Mouse (Mus musculus) spleen, adult 18-20 months (tissue): Measurements from ENCODE around the gene Sh2d5.
A peak's percentile ranks its signal among the peaks of the same experiment; 100 is the strongest.

Source experiments
- DNase-seq, 2 experiments: peaks; one replicate each; pipeline ENCODE4 v3.0.0; 2022; ENCODE audit warnings: mixed read lengths in 2 of 2

Sh2d5 gene

GRCm38 (mm10) chr4:138250088-138250960, at the start of gene Sh2d5, which contains the start of gene Kif17:
Gene Sh2d5 (plus strand): TSS chr4:138250403.
Gene Kif17 (plus strand): TSS chr4:138250435.
- DNase-seq = peak; percentile 75 to 82

- DNase-seq = no peak
Measured at GRCm38 (mm10) chr4:138200769-138201168, 49.4 kb upstream of the Sh2d5 start.

- no peak for DNase-seq
Measured at GRCm38 (mm10) chr4:138201696-138202095, 48.5 kb upstream of the Sh2d5 start.

- no peak for DNase-seq
Measured at GRCm38 (mm10) chr4:138210116-138210515, 40.1 kb upstream of the Sh2d5 start.

GRCm38 (mm10) chr4:138213861-138214260, 36.3 kb upstream of the Sh2d5 start:
- DNase-seq = no peak

GRCm38 (mm10) chr4:138215671-138216199, 34.5 kb upstream of the Sh2d5 start:
- DNase-seq = no peak

- DNase-seq = peak; percentile 69 to 84
Measured at GRCm38 (mm10) chr4:138216200-138216890, 33.9 kb upstream of the Sh2d5 start, which contains the start of gene Hp1bp3. Gene Hp1bp3 (plus strand): TSS chr4:138216296.

GRCm38 (mm10) chr4:138216891-138217392, 33.3 kb upstream of the Sh2d5 start:
- peak; percentile 96 to 97 for DNase-seq

- DNase-seq = peak in 1 of 2 experiments; percentile 49
Measured at GRCm38 (mm10) chr4:138217441-138217840, 32.8 kb upstream of the Sh2d5 start.

- DNase-seq = no peak
Measured at GRCm38 (mm10) chr4:138217951-138218685, 32.1 kb upstream of the Sh2d5 start.

- DNase-seq = no peak
Measured at GRCm38 (mm10) chr4:138219331-138219730, 30.9 kb upstream of the Sh2d5 start.

- no peak for DNase-seq
Measured at GRCm38 (mm10) chr4:138220761-138221160, 29.4 kb upstream of the Sh2d5 start.

GRCm38 (mm10) chr4:138221406-138221805, 28.8 kb upstream of the Sh2d5 start:
- DNase-seq = no peak

GRCm38 (mm10) chr4:138222396-138222795, 27.8 kb upstream of the Sh2d5 start:
- no peak for DNase-seq

- no peak for DNase-seq
Measured at GRCm38 (mm10) chr4:138223623-138224022, 26.6 kb upstream of the Sh2d5 start.

GRCm38 (mm10) chr4:138246756-138247665, 3.2 kb upstream of the Sh2d5 start:
- DNase-seq = no peak

- peak in 1 of 2 experiments; percentile 8 for DNase-seq
Measured at GRCm38 (mm10) chr4:138251819-138252218, 1.6 kb downstream of the Sh2d5 start.

GRCm38 (mm10) chr4:138252231-138252630, 2.0 kb downstream of the Sh2d5 start:
- no peak for DNase-seq

- DNase-seq = no peak
Measured at GRCm38 (mm10) chr4:138257116-138257687, 7.0 kb downstream of the Sh2d5 start.

GRCm38 (mm10) chr4:138258663-138259062, 8.5 kb downstream of the Sh2d5 start:
- no peak for DNase-seq

GRCm38 (mm10) chr4:138259482-138259881, 9.3 kb downstream of the Sh2d5 start:
- DNase-seq = no peak
